Mouse (Mus musculus): Measurements from ENCODE around the gene Hdac10. TPM values are rescaled to one million over a fixed set of nuclear protein-coding genes. Genes with fewer than 3 reads are reported as not detected.

Gene Hdac10
- polyA plus RNA-seq, 1 experiment from 2014 or later = 22.0 TPM

- Histone ChIP-seq H3K9ac (no peak overlapping the region), H3K4me1 (peaks cover 23% of the 10 kb centered on the region), H3K27ac (no peak overlapping the region), H3K27me3 (peaks cover 23% of the 10 kb centered on the region), H3K4me3 (no peak overlapping the region), H3K9me3 (replicated peaks) (no peaks in the 10 kb centered on the region), H3K4me2 (replicated peaks) (no peak overlapping the region), H3K36me3 (no peaks in the 10 kb centered on the region)
- ATAC-seq (ENCODE audit: low FRiP score) = no peak
- WGBS = 96% methylated on average over 4 of the region's 5 CpGs
These were observed 8.1 kb upstream of the Hdac10 start for GRCm38 (mm10) chr15:89136461-89137155.

GRCm38 (mm10) chr15:89131316-89131715 lies 2.8 kb upstream of the Hdac10 start:
- Histone ChIP-seq H3K4me2 (replicated peaks) (no peak overlapping the region), H3K4me1 (peaks cover 16% of the 10 kb centered on the region), H3K27me3 (no peaks in the 10 kb centered on the region), H3K9me3 (replicated peaks) (no peaks in the 10 kb centered on the region), H3K4me3 (no peak overlapping the region), H3K27ac (no peak overlapping the region), H3K36me3 (no peaks in the 10 kb centered on the region), H3K9ac (no peak overlapping the region)
- ATAC-seq (ENCODE audit: low FRiP score) = no peak
- WGBS = 93% methylated on average over 3 of the region's 3 CpGs

- Histone ChIP-seq H3K4me3 (no peak overlapping the region), H3K9ac (no peak overlapping the region), H3K36me3 (peaks cover 4% of the 10 kb centered on the region; the same call in 1 of the 2 replicates), H3K27me3 (no peaks in the 10 kb centered on the region), H3K9me3 (replicated peaks) (no peaks in the 10 kb centered on the region), H3K4me1 (peaks cover 16% of the 10 kb centered on the region), H3K4me2 (replicated peaks) (no peak overlapping the region), H3K27ac (no peak overlapping the region)
- ATAC-seq (ENCODE audit: low FRiP score) = no peak
These were observed 1.7 kb upstream of the Hdac10 start for GRCm38 (mm10) chr15:89130245-89130644.

- H3K27me3 ChIP-seq = no peaks in the 10 kb centered on the region
- peak overlapping the region; percentile 78 for H3K4me2 ChIP-seq (replicated peaks)
- peaks cover 9% of the 10 kb centered on the region; the same call in 1 of the 2 replicates for H3K36me3 ChIP-seq
- H3K9ac ChIP-seq = peak overlapping the region; percentile 74
- 91% methylated on average over 8 of the region's 8 CpGs for WGBS
- H3K4me3 ChIP-seq = peak overlapping the region; percentile 52
- H3K9me3 ChIP-seq (replicated peaks) = no peaks in the 10 kb centered on the region
- no peak for ATAC-seq (ENCODE audit: low FRiP score)
- no peak overlapping the region for H3K27ac ChIP-seq
- H3K4me1 ChIP-seq = peaks cover 26% of the 10 kb centered on the region
These were observed 1.0 kb downstream of the Hdac10 start for GRCm38 (mm10) chr15:89127364-89127940.

GRCm38 (mm10) chr15:89126622-89127021 lies 1.9 kb downstream of the Hdac10 start:
- Histone ChIP-seq H3K36me3 (peaks cover 9% of the 10 kb centered on the region; the same call in 1 of the 2 replicates), H3K9ac (no peak overlapping the region), H3K9me3 (replicated peaks) (no peaks in the 10 kb centered on the region), H3K4me2 (replicated peaks) (no peak overlapping the region), H3K27me3 (no peaks in the 10 kb centered on the region), H3K4me1 (peaks cover 34% of the 10 kb centered on the region), H3K4me3 (no peak overlapping the region), H3K27ac (no peak overlapping the region)
- 91% methylated on average over 8 of the region's 8 CpGs for WGBS
- no peak for ATAC-seq (ENCODE audit: low FRiP score)

- Histone ChIP-seq H3K4me3 (no peak overlapping the region), H3K9ac (no peak overlapping the region), H3K9me3 (replicated peaks) (no peaks in the 10 kb centered on the region), H3K36me3 (peaks cover 9% of the 10 kb centered on the region; the same call in 1 of the 2 replicates), H3K27ac (no peak overlapping the region), H3K4me2 (replicated peaks) (no peak overlapping the region), H3K4me1 (peaks cover 46% of the 10 kb centered on the region), H3K27me3 (no peaks in the 10 kb centered on the region)
- 96% methylated on average over 9 of the region's 9 CpGs for WGBS
- no peak for ATAC-seq (ENCODE audit: low FRiP score)
These were observed 3.1 kb downstream of the Hdac10 start for GRCm38 (mm10) chr15:89125351-89125750.

- H3K27me3 ChIP-seq = no peaks in the 10 kb centered on the region
- no peak for ATAC-seq (ENCODE audit: low FRiP score)
- peak overlapping the region; percentile 95; the same call in 1 of the 2 replicates for H3K4me2 ChIP-seq (replicated peaks)
- 95% methylated on average over 3 of the region's 3 CpGs for WGBS
- no peak overlapping the region for H3K4me3 ChIP-seq
- peaks cover 51% of the 10 kb centered on the region for H3K4me1 ChIP-seq
- no peak overlapping the region for H3K9ac ChIP-seq
- no peaks in the 10 kb centered on the region for H3K9me3 ChIP-seq (replicated peaks)
- H3K36me3 ChIP-seq = peaks cover 14% of the 10 kb centered on the region; the same call in 1 of the 2 replicates
- H3K27ac ChIP-seq = no peak overlapping the region
These were observed 4.2 kb downstream of the Hdac10 start for GRCm38 (mm10) chr15:89124312-89124711.

GRCm38 (mm10) chr15:89123595-89123994 lies 4.9 kb downstream of the Hdac10 start:
- Histone ChIP-seq H3K9ac (peak overlapping the region; percentile 82), H3K4me2 (replicated peaks) (peak overlapping the region; percentile 95), H3K9me3 (replicated peaks) (no peaks in the 10 kb centered on the region), H3K4me3 (peak overlapping the region; percentile 91), H3K27ac (peak overlapping the region; percentile 83), H3K36me3 (peaks cover 14% of the 10 kb centered on the region; the same call in 1 of the 2 replicates), H3K4me1 (peaks cover 47% of the 10 kb centered on the region), H3K27me3 (no peaks in the 10 kb centered on the region)
- ATAC-seq (ENCODE audit: low FRiP score) = peak; percentile 21; the same call in 1 of the 2 replicates
- WGBS = 38% methylated on average over 11 of the region's 11 CpGs

GRCm38 (mm10) chr15:89122649-89123366 lies 5.7 kb downstream of the Hdac10 start, which contains the start of gene Tubgcp6:
Tubgcp6 (minus strand) TSS chr15:89123112.
- peak; percentile 80 for ATAC-seq (ENCODE audit: low FRiP score)
- peaks cover 43% of the 10 kb centered on the region for H3K4me1 ChIP-seq
- no peaks in the 10 kb centered on the region for H3K9me3 ChIP-seq (replicated peaks)
- H3K9ac ChIP-seq = peak within 1 kb of the TSS; percentile 82
- H3K36me3 ChIP-seq = peaks cover 15% of the 10 kb centered on the region; the same call in 1 of the 2 replicates
- peak within 1 kb of the TSS; percentile 95 for H3K4me2 ChIP-seq (replicated peaks)
- H3K27ac ChIP-seq = peak within 1 kb of the TSS; percentile 83
- H3K4me3 ChIP-seq = peak within 1 kb of the TSS; percentile 91
- under 1% methylated on average over 47 of the region's 47 CpGs for WGBS
- no peaks in the 10 kb centered on the region for H3K27me3 ChIP-seq

GRCm38 (mm10) chr15:89118007-89118406 lies 10.5 kb downstream of the Hdac10 start:
- Histone ChIP-seq H3K4me2 (replicated peaks) (no peak overlapping the region), H3K4me1 (peaks cover 27% of the 10 kb centered on the region), H3K9ac (no peak overlapping the region), H3K36me3 (peaks cover 36% of the 10 kb centered on the region), H3K4me3 (no peak overlapping the region), H3K27ac (no peak overlapping the region), H3K27me3 (no peaks in the 10 kb centered on the region), H3K9me3 (replicated peaks) (no peaks in the 10 kb centered on the region)
- ATAC-seq (ENCODE audit: low FRiP score) = no peak

- Histone ChIP-seq H3K4me2 (replicated peaks) (no peak overlapping the region), H3K4me1 (no peaks in the 10 kb centered on the region)
- ATAC-seq (ENCODE audit: low FRiP score) = no peak
These were observed 18.4 kb downstream of the Hdac10 start for GRCm38 (mm10) chr15:89110147-89110546.

GRCm38 (mm10) chr15:89106976-89107375 lies 21.5 kb downstream of the Hdac10 start:
- Histone ChIP-seq H3K9me3 (replicated peaks) (no peaks in the 10 kb centered on the region), H3K4me1 (no peaks in the 10 kb centered on the region), H3K4me3 (no peak overlapping the region), H3K9ac (no peak overlapping the region), H3K27ac (no peak overlapping the region), H3K27me3 (no peaks in the 10 kb centered on the region), H3K36me3 (peaks cover 98% of the 10 kb centered on the region), H3K4me2 (replicated peaks) (no peak overlapping the region)
- no peak for ATAC-seq (ENCODE audit: low FRiP score)
- 92% methylated on average over 1 of the region's 1 CpGs for WGBS

More at GRCm38 (mm10) chr15:89110147-89110546, 18.4 kb downstream of the Hdac10 start:
- Histone ChIP-seq H3K4me3 (no peak overlapping the region), H3K36me3 (peaks cover 89% of the 10 kb centered on the region), H3K27ac (no peak overlapping the region), H3K9ac (no peak overlapping the region), H3K9me3 (replicated peaks) (no peaks in the 10 kb centered on the region), H3K27me3 (no peaks in the 10 kb centered on the region)
- 84% methylated on average over 9 of the region's 9 CpGs for WGBS

Data from hindbrain, embryonic 12.5 days (tissue).